Mouse (Mus musculus): ENCODE results near the gene Fam160b1.

DNA sequence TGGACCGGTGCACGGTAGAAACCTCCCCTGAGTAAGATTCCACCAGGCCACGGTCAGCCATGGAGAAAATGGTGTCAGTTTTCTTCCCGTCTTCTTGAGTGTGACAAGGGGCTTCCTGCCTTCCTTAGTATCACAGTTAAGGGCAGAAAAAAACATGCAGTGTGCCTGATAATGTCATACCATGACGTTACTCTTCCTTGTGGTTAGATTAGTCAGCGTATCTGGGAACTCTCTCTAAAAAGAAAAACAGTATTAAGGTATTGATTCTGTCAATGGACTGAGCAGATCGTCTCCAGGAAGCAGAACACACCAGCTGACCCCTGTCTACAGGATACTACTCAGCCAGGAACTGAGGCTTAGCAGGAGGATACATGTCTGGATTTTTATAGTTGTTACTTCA lies 36.1 kb downstream of the Fam160b1 start:
- TF ChIP-seq CTCF (IDR thresholded peaks at IDR 0.05; ENCODE audit: insufficient read depth, low read depth, low read length) (no peak), POLR2A (IDR thresholded peaks at IDR 0.05; ENCODE audit: insufficient read depth, low read depth, low read length) (no peak)
